In genomic region chr19:29203337-29203736, GRCm38 (mm10) we compare ENCODE assay signal across 12 mouse cellular contexts. TPM values are rescaled to one million over a fixed set of nuclear protein-coding genes. Genes with fewer than 3 reads are reported as not detected.
DNase-seq lines count a peak whose midpoint lies in the region; ATAC-seq and TF ChIP-seq lines count a peak whose summit lies in the region.
"Had no signal": no experiment of that assay in that cellular context is flagged by ENCODE, and none has a peak within 500 bp of the region (broad histone marks: within the 10 kb centered on the region; RNA-seq: fewer than 3 reads in every experiment).

No protein-coding gene starts in this region.

- no peak for TF ChIP-seq POLR2A in cerebellum, adult 2 months (IDR thresholded peaks at IDR 0.05; ENCODE audit: borderline replicate concordance, insufficient read depth, low read length)

- peak; percentile 20; the same call in 1 of the 2 replicates for TF ChIP-seq CTCF in cerebellum, adult 2 months (IDR thresholded peaks at IDR 0.05; ENCODE audit: borderline replicate concordance, insufficient read depth, low read depth, low read length)
- peak; percentile 31 for TF ChIP-seq CTCF in left cerebral cortex, adult 2 months (IDR thresholded peaks at IDR 0.05)

- WGBS in cerebellum, adult 2 months: 62% methylated on average over 2 of the region's 2 CpGs

- no peak overlapping the region for H3K27ac ChIP-seq in cerebellum, adult 2 months (ENCODE audit: insufficient read depth, low read length)
- no peak overlapping the region for H3K27ac ChIP-seq in left cerebral cortex, adult 2 months
- H3K27ac ChIP-seq: limb, embryonic 12.5 days; midbrain, embryonic 12.5 days; neural tube, embryonic 15.5 days had no signal

- peak; percentile 93 for ATAC-seq in megakaryocyte progenitor cell, adult 5-6 weeks (replicated peaks; ENCODE audit: poor library complexity)
- ATAC-seq: hindbrain, embryonic 16.5 days had no signal

- intact Hi-C loops in left cerebral cortex, adult 2 months (cut with DNase I): loop anchor here (2.0 to 5.0 kb wide), 2 partner anchors 27 to 136 kb away; no protein-coding TSS in a partner anchor
- intact Hi-C loops in left cerebral cortex, postnatal 36 days (cut with DNase I): no loop called here

- H3K27me3 ChIP-seq in cerebellum, adult 2 months (ENCODE audit: control insufficient read depth, insufficient read depth, low read length): no peaks in the 10 kb centered on the region
- H3K27me3 ChIP-seq: limb, embryonic 12.5 days; midbrain, embryonic 12.5 days; neural tube, embryonic 15.5 days had no signal

- H3K4me1 ChIP-seq in cerebellum, adult 2 months (ENCODE audit: control insufficient read depth, insufficient read depth, low read length): no peaks in the 10 kb centered on the region
- H3K4me1 ChIP-seq: midbrain, embryonic 12.5 days; neural tube, embryonic 15.5 days had no signal

- DNase-seq in cerebellum, adult 2 months: no peak
- DNase-seq in cerebellum, adult 18-20 months: no peak
- DNase-seq in left cerebral cortex, adult 2 months (ENCODE audit: extremely low spot score in 1 of 2, low spot score in 2 of 2): no peak
- DNase-seq in left cerebral cortex, postnatal 36 days (ENCODE audit: low spot score in 2 of 2): no peak
- peak; percentile 73 for DNase-seq in c-Kit-positive CD71-positive TER-119-positive erythroid progenitor cells, embryonic 14.5 days (ENCODE audit: low spot score)
- DNase-seq in adrenal gland, adult 18-20 months (ENCODE audit: low spot score in 2 of 2): no peak
- no peak for DNase-seq in layer of hippocampus, postnatal 36 days

- H3K4me3 ChIP-seq in cerebellum, adult 2 months (replicated peaks; ENCODE audit: insufficient read depth, low read depth, low read length): no peak overlapping the region
- H3K4me3 ChIP-seq in left cerebral cortex, adult 2 months: no peak overlapping the region
- H3K4me3 ChIP-seq: limb, embryonic 12.5 days; midbrain, embryonic 12.5 days; neural tube, embryonic 15.5 days had no signal

RNA-seq across cellular contexts. Expression of gene Jak2, which starts 48.3 kb away (rescaled TPM):
- polyA plus RNA-seq in cerebellum, adult 2 months (2012; rRNA removed): 17.1 and 17.9 TPM in 2 replicates
- 10 to 100 TPM; 34.7 to 39.5 TPM for total RNA-seq in left cerebral cortex, adult 2 months (2021)
- 10 to 100 TPM; 28.0 to 38.6 TPM for total RNA-seq in left cerebral cortex, postnatal 36 days (2021)
- 41.2 and 41.7 TPM in 2 replicates for total RNA-seq in megakaryocyte progenitor cell, adult 5-6 weeks (2015)
- 36.7 and 43.8 TPM in 2 replicates for total RNA-seq in megakaryocyte progenitor cell, adult 5-6 weeks (2017)
- 10 to 100 TPM; 13.0 to 18.2 TPM for total RNA-seq in adrenal gland, adult 18-20 months (2021)
- total RNA-seq in layer of hippocampus, postnatal 36 days (2021): 10 to 100 TPM; 27.2 to 31.4 TPM
